Mouse (Mus musculus) CD8-positive naive resting alpha-beta T cell, adult 57 days (primary cell): Measurements from ENCODE around the gene Ccnb3. TPM values are rescaled to one million over a fixed set of nuclear protein-coding genes. Genes with fewer than 3 reads are reported as not detected.

Experiments used
- total RNA-seq: library from RNA; stranded (reverse); gene quantifications from one replicate; pipeline ENCODE4 v1.2.4, GENCODE M21; 2023

The Ccnb3 gene
- not detected for total RNA-seq

DNA sequence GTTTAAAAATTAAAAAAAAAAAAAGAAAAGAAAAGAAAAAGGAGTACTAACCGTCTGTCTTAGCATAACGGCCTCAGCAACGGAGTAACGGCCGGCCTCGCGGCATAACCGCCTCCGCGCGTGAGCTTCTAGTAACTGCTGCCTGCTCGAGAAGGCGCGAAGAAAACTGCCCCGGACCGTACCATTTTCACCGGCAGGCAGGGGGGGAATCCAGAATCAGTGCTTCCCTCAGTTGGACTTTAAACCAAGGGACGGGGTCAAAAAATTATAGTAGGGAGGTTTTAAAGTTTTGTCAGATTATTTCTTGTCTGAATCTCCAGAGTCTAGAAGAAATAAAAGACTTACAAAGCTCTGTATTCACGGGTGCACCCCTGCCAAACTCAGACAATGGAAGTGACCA, at the start of gene Ccnb3:
Gene Ccnb3 (minus strand): TSS at position 101 of the 400 bp plus-strand sequence.

GRCm38 (mm10) chrX:7067219-7067618, 25.8 kb upstream of the Ccnb3 start, which contains the start of gene Akap4:
TSS of gene Akap4 (plus strand) at chrX:7067519.

Other genes with a start within 250 kb of the Ccnb3 start
- gene Akap4, start 25.9 kb upstream of the Ccnb3 start, total RNA-seq: not detected